Comparison of ENCODE assay signal across 8 mouse cellular contexts in genomic region chr3:27270160-27270962, GRCm38 (mm10). TPM values are rescaled to one million over a fixed set of nuclear protein-coding genes. Genes with fewer than 3 reads are reported as not detected.
DNase-seq lines count a peak whose midpoint lies in the region; ATAC-seq lines count a peak whose summit lies in the region.

No protein-coding gene starts in this region.

- no peaks in the 10 kb centered on the region for H3K4me1 ChIP-seq in limb, embryonic 11.5 days (ENCODE audit: control insufficient read depth, insufficient read depth, low read length)
- H3K4me1 ChIP-seq in limb, embryonic 10.5 days = peaks cover 4% of the 10 kb centered on the region; the same call in 1 of the 2 replicates
- 0 out of 2 replicates have a peak, but pooled peaks cover 3% of the 10 kb centered on the region for H3K4me1 ChIP-seq in heart, embryonic 15.5 days (replicated peaks)
- peaks cover 10% of the 10 kb centered on the region; the same call in 1 of the 2 replicates for H3K4me1 ChIP-seq in limb, embryonic 12.5 days (replicated peaks)

- H3K9me3 ChIP-seq in limb, embryonic 11.5 days (ENCODE audit: control insufficient read depth, low read length) = no peaks in the 10 kb centered on the region
- no peaks in the 10 kb centered on the region for H3K9me3 ChIP-seq in limb, embryonic 10.5 days (replicated peaks)
- no peaks in the 10 kb centered on the region for H3K9me3 ChIP-seq in heart, embryonic 15.5 days (replicated peaks)
- H3K9me3 ChIP-seq in limb, embryonic 12.5 days = no peaks in the 10 kb centered on the region

- no peaks in the 10 kb centered on the region for H3K36me3 ChIP-seq in limb, embryonic 11.5 days (ENCODE audit: control insufficient read depth, insufficient read depth, low read length)
- H3K36me3 ChIP-seq in limb, embryonic 10.5 days = no peaks in the 10 kb centered on the region
- no peaks in the 10 kb centered on the region for H3K36me3 ChIP-seq in heart, embryonic 15.5 days
- no peaks in the 10 kb centered on the region for H3K36me3 ChIP-seq in limb, embryonic 12.5 days

- H3K27me3 ChIP-seq in limb, embryonic 11.5 days (ENCODE audit: control insufficient read depth, insufficient read depth, low read length) = no peaks in the 10 kb centered on the region
- no peaks in the 10 kb centered on the region for H3K27me3 ChIP-seq in limb, embryonic 10.5 days (ENCODE audit: low read depth, poor library complexity, severe bottlenecking)
- H3K27me3 ChIP-seq in heart, embryonic 15.5 days = no peaks in the 10 kb centered on the region
- H3K27me3 ChIP-seq in limb, embryonic 12.5 days = no peaks in the 10 kb centered on the region

- no peak overlapping the region for H3K27ac ChIP-seq in limb, embryonic 11.5 days (replicated peaks; ENCODE audit: low read depth, low read length)
- no peak overlapping the region for H3K27ac ChIP-seq in limb, embryonic 10.5 days
- peak overlapping the region; percentile 70 for H3K27ac ChIP-seq in heart, embryonic 15.5 days
- peak overlapping the region; percentile 23; the same call in 1 of the 2 replicates for H3K27ac ChIP-seq in limb, embryonic 12.5 days

- no peak for DNase-seq in limb, embryonic 11.5 days (ENCODE audit: low spot score)
- DNase-seq in limb, embryonic 10.5 days (ENCODE audit: low spot score) = no peak
- DNase-seq in adrenal gland, adult 8-10 months = peak; percentile 66
- peak; percentile 50 for DNase-seq in retina, embryonic 14.5 days (ENCODE audit: low spot score)
- no peak for DNase-seq in cerebellum, adult 8-10 months
- no peak for DNase-seq in frontal cortex, postnatal 14 days (ENCODE audit: low spot score in 2 of 2)

- ATAC-seq in limb, embryonic 11.5 days (ENCODE audit: insufficient number of reproducible peaks, low FRiP score, low TSS enrichment, low read depth) = 0 out of 2 replicates have a peak, but pooled peaks have one; percentile 26
- ATAC-seq in heart, embryonic 15.5 days (replicated peaks; ENCODE audit: insufficient number of reproducible peaks, insufficient read depth, low FRiP score, low read depth) = peak; percentile 75
- peak; percentile 37; the same call in 1 of the 2 replicates for ATAC-seq in limb, embryonic 12.5 days (ENCODE audit: insufficient number of reproducible peaks, insufficient read depth, low FRiP score, low TSS enrichment, low read depth)

- H3K4me2 ChIP-seq in limb, embryonic 11.5 days (ENCODE audit: low read depth, severe bottlenecking) = no peak overlapping the region
- 0 out of 2 replicates have a peak overlapping the region, but pooled peaks have one; percentile 2 for H3K4me2 ChIP-seq in heart, embryonic 15.5 days
- H3K4me2 ChIP-seq in limb, embryonic 12.5 days = no peak overlapping the region

- H3K4me3 ChIP-seq in limb, embryonic 11.5 days (ENCODE audit: low read depth, low read length) = no peak overlapping the region
- H3K4me3 ChIP-seq in limb, embryonic 10.5 days = no peak overlapping the region
- H3K4me3 ChIP-seq in heart, embryonic 15.5 days = no peak overlapping the region
- H3K4me3 ChIP-seq in limb, embryonic 12.5 days (replicated peaks) = no peak overlapping the region

- 39% methylated on average over 11 of the region's 11 CpGs for WGBS in limb, embryonic 11.5 days
- 51% methylated on average over 11 of the region's 11 CpGs for WGBS in limb, embryonic 10.5 days
- WGBS in heart, embryonic 15.5 days = 39% methylated on average over 11 of the region's 11 CpGs
- 37% methylated on average over 11 of the region's 11 CpGs for WGBS in limb, embryonic 12.5 days

- no peak overlapping the region for H3K9ac ChIP-seq in limb, embryonic 11.5 days (ENCODE audit: low read length)
- no peak overlapping the region for H3K9ac ChIP-seq in heart, embryonic 15.5 days
- no peak overlapping the region for H3K9ac ChIP-seq in limb, embryonic 12.5 days (replicated peaks)

RNA-seq across cellular contexts. Expression of gene Tnfsf10, which starts 46.5 kb away (rescaled TPM):
- 0.04 TPM in 1 of 2 replicates, not detected in the other for polyA plus RNA-seq in limb, embryonic 11.5 days (2014; fragmentation: Nextera tagmentation; extraction: Ambion mirVana)
- polyA plus RNA-seq in limb, embryonic 10.5 days (2016; fragmentation: Nextera tagmentation; extraction: Ambion mirVana) = not detected in 2 replicates
- 10 to 100 TPM; 10.0 to 20.2 (median 12.3) TPM for total RNA-seq in adrenal gland, adult 8-10 months (2022)
- 0.20 and 0.96 TPM in 2 replicates for polyA plus RNA-seq in heart, embryonic 15.5 days (2015; fragmentation: Nextera tagmentation; extraction: Ambion mirVana)
- 0.05 TPM in 2 replicates for polyA plus RNA-seq in limb, embryonic 12.5 days (2016; fragmentation: Nextera tagmentation; extraction: Ambion mirVana)

Comparison
In these comparisons a context has a peak if more than half of its experiments do, and no peak if none do; other contexts are left out.
1. H3K27ac ChIP-seq: peak in heart, embryonic 15.5 days (single experiment) and limb, embryonic 12.5 days (single experiment); none in limb, embryonic 11.5 days (single experiment) and limb, embryonic 10.5 days (single experiment).
2. DNase-seq: peak in adrenal gland, adult 8-10 months (single experiment) and retina, embryonic 14.5 days (single experiment); none in limb, embryonic 11.5 days (single experiment), limb, embryonic 10.5 days (single experiment), cerebellum, adult 8-10 months (single experiment) and frontal cortex, postnatal 14 days (0 of 2).
3. Peak in every context shown above with its lines, with median percentiles within 50 percentile points of each other: ATAC-seq.